Mouse (Mus musculus) olfactory bulb, adult 2 months (tissue): Measurements from ENCODE around the gene Mapk3. TPM values are rescaled to one million over a fixed set of nuclear protein-coding genes. Genes with fewer than 3 reads are reported as not detected.

Experiments
- H3K27ac ChIP-seq: fragments of 200-500 bp; 2 replicates; pipeline ENCODE4 v1.5.1; 2012; ENCODE audit warnings: low read depth, low read length; ENCODE audit not compliant: insufficient read depth
- H3K4me1 ChIP-seq: fragments of 200-500 bp; 2 replicates; pipeline ENCODE4 v1.6.1; 2012; ENCODE audit warnings: low read length; ENCODE audit not compliant: control insufficient read depth, insufficient read depth
- H3K4me3 ChIP-seq: fragments of 200-500 bp; 2 replicates; pipeline ENCODE4 v1.5.1; 2012; ENCODE audit warnings: mild to moderate bottlenecking, low read depth, low read length, moderate library complexity; ENCODE audit not compliant: insufficient read depth
- CTCF ChIP-seq: fragments of 200-500 bp; IDR thresholded peaks from 2 replicates; pipeline ENCODE4 v1.5.1; 2012; ENCODE audit warnings: low read depth, mild to moderate bottlenecking, low read length, moderate library complexity; ENCODE audit not compliant: insufficient read depth
- POLR2A ChIP-seq: fragments of 200-500 bp; IDR thresholded peaks from 2 replicates; pipeline ENCODE4 v1.6.1; 2012; ENCODE audit warnings: mild to moderate bottlenecking, low read depth, low read length, moderate library complexity; ENCODE audit not compliant: insufficient read depth
- WGBS: fragments of 180-500 bp; shearing (Covaris S2); methylation state at CpG from one replicate; pipeline ENCODE4 v1.1.7; 2018; 5-methylcytosine and 5-hydroxymethylcytosine counted together
- polyA plus RNA-seq: library from polyadenylated mRNA; stranded (reverse); fragments of >200 nt; gene quantifications from 2 replicates; pipeline ENCODE4 v1.2.4, GENCODE M21; 2012; ENCODE audit warnings: low replicate concordance; ENCODE audit not compliant: missing spikeins, insufficient read depth, insufficient read length

Mapk3 gene
- polyA plus RNA-seq, 1 experiment, result 208 TPM

DNA sequence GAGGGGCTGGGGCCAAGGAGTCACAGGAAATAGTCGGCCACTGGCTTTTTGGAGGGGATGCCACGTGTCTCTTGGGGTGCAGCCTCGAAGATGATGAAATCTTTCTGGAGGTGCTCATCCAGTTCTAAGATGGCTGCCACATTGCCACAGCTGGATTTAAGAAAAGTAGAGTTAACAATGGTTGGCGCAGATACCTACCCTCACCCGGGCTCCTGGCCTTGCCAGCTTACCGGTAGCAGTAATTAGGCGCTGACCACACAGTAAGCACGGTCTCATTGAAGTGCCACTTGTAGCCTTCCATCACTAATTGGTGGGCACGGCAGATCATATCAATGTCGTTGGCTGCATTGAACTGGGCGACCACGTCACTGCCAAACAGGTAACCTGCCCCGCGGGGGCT, 26.7 kb downstream of the Mapk3 start:
- 82% methylated on average over 14 of the region's 14 CpGs for WGBS
- TF ChIP-seq POLR2A (no peak), CTCF (no peak)
- H3K4me1 ChIP-seq, result peaks cover 3% of the 10 kb centered on the region; the same call in 1 of the 2 replicates
- H3K27ac ChIP-seq, result no peak overlapping the region
- no peak overlapping the region for H3K4me3 ChIP-seq

DNA sequence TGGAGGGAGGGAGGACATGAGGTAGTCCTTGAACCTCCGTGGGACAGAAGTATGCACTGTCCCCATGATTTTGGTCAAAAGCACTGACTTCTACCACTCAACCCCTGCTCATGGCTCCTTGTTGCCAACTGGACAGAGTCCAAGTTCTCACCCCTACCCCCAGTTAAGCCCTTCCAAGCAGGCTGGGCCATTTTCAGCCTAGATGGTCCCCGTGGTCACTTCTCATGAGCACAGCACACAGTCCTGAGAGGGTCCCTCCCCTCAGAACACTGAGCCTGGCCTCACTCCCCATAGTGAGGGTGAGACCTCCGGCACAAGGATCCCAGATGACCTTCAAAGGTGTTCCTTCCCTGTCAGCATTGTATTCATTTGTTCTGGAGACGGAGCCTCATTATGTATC, 29.7 kb downstream of the Mapk3 start:
- Histone ChIP-seq H3K27ac (no peak overlapping the region), H3K4me1 (no peaks in the 10 kb centered on the region), H3K4me3 (no peak overlapping the region)
- TF ChIP-seq POLR2A, result no peak
- TF ChIP-seq CTCF, result no peak
- 81% methylated on average over 4 of the region's 4 CpGs for WGBS

DNA sequence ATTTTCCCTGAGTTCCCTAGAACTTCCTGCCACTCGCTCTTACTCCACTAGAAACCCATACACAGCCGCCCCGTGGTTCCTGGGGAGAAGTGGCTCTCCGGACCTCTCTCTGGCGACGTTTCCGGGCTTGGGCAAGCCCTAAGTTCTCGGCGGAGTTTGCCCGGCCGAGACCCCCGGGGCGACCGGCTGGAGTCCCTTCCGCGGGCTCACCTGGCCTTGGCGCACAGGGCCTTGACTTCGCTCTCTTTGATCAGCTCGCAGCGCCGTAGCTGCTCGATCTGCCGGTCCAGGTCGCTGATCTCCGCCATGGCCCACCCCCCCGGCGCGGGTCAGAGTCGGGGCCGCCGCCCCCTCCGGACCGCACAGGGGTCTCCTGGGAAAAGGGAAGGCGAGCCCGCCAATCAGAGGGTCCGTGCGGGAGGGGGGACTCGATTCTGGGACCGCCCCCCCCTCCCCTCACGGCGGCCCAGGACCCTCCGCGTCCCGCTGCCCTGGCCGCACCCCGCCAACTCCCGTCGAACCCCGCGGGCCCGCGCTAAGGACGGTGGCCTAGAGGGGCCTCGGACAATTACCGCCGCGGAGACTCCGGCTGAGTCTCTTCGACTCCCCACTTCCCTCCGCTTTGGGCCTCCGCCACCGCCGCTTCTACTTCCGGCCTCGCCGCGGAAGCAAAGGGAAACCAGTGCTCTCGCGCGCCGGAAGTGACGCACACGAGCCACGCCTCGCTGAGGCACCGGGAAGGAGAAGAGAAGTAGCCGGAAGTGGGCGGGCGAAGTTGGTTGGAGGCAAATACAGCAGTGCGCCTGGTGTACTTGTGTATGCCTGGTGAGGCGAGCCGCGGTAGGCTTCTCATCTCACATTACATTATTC, 32.7 kb downstream of the Mapk3 start, which contains the start of gene Ppp4c:
TSS of gene Ppp4c (minus strand) at position 646 of the 870 bp plus-strand sequence.
- WGBS, result under 1% methylated on average over 82 of the region's 83 CpGs
- TF ChIP-seq CTCF (no peak), POLR2A (peak; percentile 74)
- Histone ChIP-seq H3K4me3 (peak within 1 kb of the TSS; percentile 80), H3K27ac (0 out of 2 replicates have a peak within 1 kb of the TSS, but pooled peaks have one; percentile 43), H3K4me1 (peaks cover 14% of the 10 kb centered on the region)

DNA sequence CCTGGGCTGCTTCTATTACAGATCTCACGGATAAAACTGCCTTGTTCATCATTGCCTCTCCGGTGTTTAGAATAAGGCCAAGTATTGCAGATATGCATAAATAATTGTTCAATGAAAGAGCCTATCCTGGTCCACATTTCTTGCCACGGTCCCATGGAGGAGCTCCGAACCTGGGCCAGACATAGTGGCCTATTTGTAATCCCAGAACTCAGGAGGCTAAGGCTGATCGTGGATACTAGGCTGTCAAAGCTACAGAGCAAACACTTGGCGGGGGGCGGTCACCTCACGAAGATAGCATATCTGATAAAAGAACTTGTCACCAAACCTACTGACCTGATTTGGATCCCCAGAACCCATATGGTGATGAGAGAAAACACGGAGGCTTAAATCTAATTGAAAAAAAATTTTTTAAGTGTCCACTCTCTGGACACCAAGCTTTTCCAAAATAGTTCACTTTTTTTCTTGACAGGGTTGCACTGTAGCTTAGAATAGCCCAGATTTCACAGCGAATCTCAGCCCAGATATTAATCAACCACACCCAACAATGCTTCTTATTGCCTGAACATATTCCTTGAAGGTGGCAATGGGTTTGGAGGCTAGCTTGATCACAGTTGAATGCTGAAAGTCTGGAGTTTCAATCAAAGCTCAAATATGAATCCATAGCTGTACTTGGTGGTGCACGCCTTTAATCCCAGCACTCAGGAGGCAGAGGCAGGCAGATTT, 33.5 kb downstream of the Mapk3 start:
- peak overlapping the region; percentile 80 for H3K4me3 ChIP-seq
- WGBS, result 23% methylated on average over 11 of the region's 11 CpGs
- no peak for TF ChIP-seq CTCF
- no peak for TF ChIP-seq POLR2A
- peaks cover 16% of the 10 kb centered on the region for H3K4me1 ChIP-seq
- 0 out of 2 replicates have a peak overlapping the region, but pooled peaks have one; percentile 43 for H3K27ac ChIP-seq

DNA sequence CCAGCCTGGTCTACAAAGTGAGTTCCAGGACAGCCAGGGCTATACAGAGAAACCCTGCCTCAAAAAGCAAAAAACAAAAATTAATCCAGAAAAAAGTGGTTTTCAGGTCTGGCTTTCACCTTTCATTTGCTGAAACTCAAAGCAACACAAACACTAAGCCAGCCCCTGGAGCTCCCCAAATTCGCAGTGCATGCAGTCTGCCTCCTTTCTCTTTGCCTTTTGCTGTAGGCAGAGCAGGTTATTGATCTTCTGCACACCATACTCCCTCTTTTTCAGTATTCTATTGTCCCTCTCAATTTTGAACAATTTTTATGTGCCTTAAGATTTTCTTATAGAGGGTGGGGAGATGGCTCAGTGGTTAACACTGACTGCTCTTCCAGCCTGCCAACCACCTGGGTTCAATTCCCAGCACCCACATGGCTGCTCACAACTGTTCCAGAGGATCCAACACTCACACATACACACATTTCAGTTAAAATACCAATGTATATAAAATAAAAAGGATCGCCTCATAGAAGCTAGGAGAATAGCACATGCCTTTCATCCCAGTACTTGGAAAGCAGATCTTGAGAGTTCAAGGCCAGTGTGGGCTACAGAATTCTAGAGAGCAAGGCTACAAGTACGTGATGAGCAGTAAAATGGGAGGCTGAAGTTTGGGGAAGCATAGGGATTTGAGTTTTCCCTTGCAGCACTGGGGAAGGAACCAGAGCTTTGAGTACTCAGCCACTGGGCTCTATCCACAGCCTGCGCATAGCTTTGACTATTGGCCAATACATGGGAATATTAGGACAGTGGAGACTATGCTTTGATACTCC, 34.3 kb downstream of the Mapk3 start:
- H3K4me3 ChIP-seq, result no peak overlapping the region

DNA sequence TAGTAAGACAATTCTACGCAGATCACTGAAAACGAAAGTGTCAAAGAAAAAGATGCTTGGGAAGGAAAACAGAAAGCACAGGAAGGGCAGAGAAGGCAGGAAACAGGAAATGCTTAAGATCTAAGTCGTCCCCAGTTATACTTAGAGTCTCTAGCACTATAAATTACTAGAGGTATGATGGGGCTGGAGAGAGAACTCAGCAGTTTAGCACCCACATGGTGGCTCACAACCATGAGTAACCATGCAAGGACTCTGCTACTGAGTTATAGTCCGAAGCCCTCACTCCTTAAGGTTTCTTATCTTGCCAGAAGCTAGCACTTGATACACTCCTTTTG, 34.8 kb downstream of the Mapk3 start:
- no peak overlapping the region for H3K4me3 ChIP-seq
- TF ChIP-seq CTCF (no peak), POLR2A (no peak)
- 72% methylated on average over 4 of the region's 4 CpGs for WGBS
- peaks cover 16% of the 10 kb centered on the region for H3K4me1 ChIP-seq
- no peak overlapping the region for H3K27ac ChIP-seq

More for the DNA sequence above, 34.3 kb downstream of the Mapk3 start:
- TF ChIP-seq CTCF, result no peak
- TF ChIP-seq POLR2A, result no peak
- H3K27ac ChIP-seq, result no peak overlapping the region
- WGBS, result 71% methylated on average over 4 of the region's 4 CpGs
- peaks cover 16% of the 10 kb centered on the region for H3K4me1 ChIP-seq

DNA sequence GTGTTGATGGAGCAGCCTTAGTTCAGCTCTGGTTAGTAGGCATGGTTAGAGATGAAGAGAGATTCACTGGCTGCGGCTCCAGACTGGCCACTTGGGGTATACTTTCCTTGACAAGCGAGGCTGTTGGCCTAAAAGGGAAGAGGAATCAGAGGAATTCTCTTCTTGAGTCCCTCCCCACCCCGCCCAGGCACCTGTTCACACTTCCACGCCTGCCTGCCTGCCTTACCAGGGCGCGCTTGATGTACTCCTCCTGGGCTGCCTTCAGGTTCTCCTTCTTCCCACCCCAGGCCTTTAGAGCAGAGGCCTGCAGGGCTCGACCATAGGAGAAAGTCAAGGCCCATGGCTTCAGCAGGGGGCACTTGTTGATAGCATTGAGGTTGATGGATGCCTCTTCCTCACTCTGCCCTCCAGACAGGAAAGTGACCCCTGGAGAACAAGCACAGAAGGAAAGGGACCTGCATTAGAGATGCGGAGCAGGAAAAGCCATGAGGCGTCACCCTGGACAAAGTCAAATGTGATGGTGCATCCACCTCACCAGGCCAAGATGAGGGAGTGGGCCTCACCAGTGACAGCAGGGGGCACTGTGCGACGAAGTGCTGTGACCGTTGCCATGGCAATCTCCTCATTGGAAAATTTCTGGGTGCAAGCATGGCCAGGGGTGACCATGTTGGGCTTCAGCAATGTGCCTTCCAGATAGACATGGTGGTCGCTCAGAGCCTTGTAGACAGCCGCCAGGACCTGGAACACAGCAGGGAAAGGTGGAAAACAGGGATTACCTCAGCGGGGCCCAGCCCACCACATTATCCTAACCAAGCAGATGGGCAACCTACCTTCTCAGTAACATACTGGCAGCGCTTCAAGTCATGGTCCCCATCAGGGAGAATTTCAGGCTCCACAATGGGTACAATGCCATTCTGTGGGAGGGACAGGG, 36.3 kb downstream of the Mapk3 start:
- Histone ChIP-seq H3K4me1 (peaks cover 24% of the 10 kb centered on the region), H3K4me3 (no peak overlapping the region), H3K27ac (no peak overlapping the region)
- WGBS, result 74% methylated on average over 16 of the region's 16 CpGs
- no peak for TF ChIP-seq POLR2A
- TF ChIP-seq CTCF, result no peak
